Mouse (Mus musculus) neural tube, embryonic 15.5 days (tissue): ENCODE data around the gene Nedd1. TPM values are rescaled to one million over a fixed set of nuclear protein-coding genes. Genes with fewer than 3 reads are reported as not detected.

ENCODE experiments used
- ATAC-seq: fragments of 200-750 bp; cut with Nextera tagmentation; 2 replicates; pipeline ENCODE4 v1.8.0; 2017; ENCODE audit warnings: mild to moderate bottlenecking, moderate TSS enrichment, moderate library complexity; ENCODE audit not compliant: low FRiP score
- H3K27ac ChIP-seq: fragments of 300-500 bp; sonication (generic); replicated peaks from 2 replicates; pipeline ENCODE4 v1.5.1; 2015; ENCODE audit warnings: mild to moderate bottlenecking, inconsistent platforms
- H3K27me3 ChIP-seq: fragments of 300-500 bp; sonication (generic); replicated peaks from 2 replicates; pipeline ENCODE4 v1.6.1; 2015; ENCODE audit warnings: inconsistent platforms
- H3K36me3 ChIP-seq: fragments of 300-500 bp; sonication (generic); 2 replicates; pipeline ENCODE4 v1.6.1; 2015; ENCODE audit warnings: inconsistent platforms
- H3K4me1 ChIP-seq: fragments of 300-500 bp; sonication (generic); 2 replicates; pipeline ENCODE4 v1.6.1; 2015; ENCODE audit warnings: inconsistent platforms
- H3K4me2 ChIP-seq: fragments of 300-500 bp; sonication (generic); 2 replicates; pipeline ENCODE4 v1.6.1; 2015; ENCODE audit warnings: inconsistent platforms, mild to moderate bottlenecking, moderate library complexity
- H3K4me3 ChIP-seq: fragments of 300-500 bp; sonication (generic); replicated peaks from 2 replicates; pipeline ENCODE4 v1.5.1; 2015; ENCODE audit warnings: mild to moderate bottlenecking, inconsistent platforms
- H3K9ac ChIP-seq: fragments of 300-500 bp; sonication (generic); replicated peaks from 2 replicates; pipeline ENCODE4 v1.6.1; 2015; ENCODE audit warnings: mild to moderate bottlenecking, inconsistent platforms
- H3K9me3 ChIP-seq: fragments of 300-500 bp; sonication (generic); replicated peaks from 2 replicates; pipeline ENCODE4 v1.6.1; 2016; ENCODE audit warnings: inconsistent platforms
- WGBS: fragments of 180-500 bp; shearing (Covaris S2); methylation state at CpG from one replicate; pipeline ENCODE4 v1.1.7; 2015; ENCODE audit warnings: mixed read lengths; 5-methylcytosine and 5-hydroxymethylcytosine counted together
- polyA plus RNA-seq: library from polyadenylated mRNA; unstranded; fragments of >200 nt; fragmentation: Nextera tagmentation; extraction: Ambion mirVana; gene quantifications from 2 replicates; pipeline ENCODE4 v1.2.1, GENCODE M21; 2015

The Nedd1 gene
- polyA plus RNA-seq, 1 experiment from 2014 or later = 11.0 TPM

DNA sequence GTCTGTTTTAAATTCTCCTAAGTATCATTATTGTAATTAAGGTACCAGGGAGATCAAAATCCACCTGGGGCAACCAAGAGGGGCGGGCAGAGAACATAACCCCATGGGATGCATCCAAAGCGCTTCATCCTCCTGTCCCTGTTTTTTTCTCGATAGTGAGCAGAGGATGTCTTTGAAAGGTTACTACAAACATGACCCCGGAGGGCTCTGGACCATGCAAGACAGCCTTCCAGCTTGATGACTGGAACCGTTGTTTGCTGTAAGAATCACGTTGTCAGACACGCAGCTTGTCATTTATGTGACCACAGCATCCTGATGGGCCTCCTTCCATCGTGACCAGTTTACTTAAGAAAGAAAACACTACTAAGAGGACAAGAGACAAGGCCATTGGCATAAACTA is 73.1 kb downstream of the Nedd1 start:
- WGBS = 74% methylated on average over 8 of the region's 8 CpGs
- H3K4me3 ChIP-seq = no peak overlapping the region
- peaks cover 9% of the 10 kb centered on the region for H3K4me1 ChIP-seq
- no peak overlapping the region for H3K27ac ChIP-seq
- no peaks in the 10 kb centered on the region for H3K9me3 ChIP-seq
- no peak overlapping the region for H3K4me2 ChIP-seq
- no peaks in the 10 kb centered on the region for H3K27me3 ChIP-seq
- H3K36me3 ChIP-seq = no peaks in the 10 kb centered on the region
- H3K9ac ChIP-seq = no peak overlapping the region
- ATAC-seq = no peak

DNA sequence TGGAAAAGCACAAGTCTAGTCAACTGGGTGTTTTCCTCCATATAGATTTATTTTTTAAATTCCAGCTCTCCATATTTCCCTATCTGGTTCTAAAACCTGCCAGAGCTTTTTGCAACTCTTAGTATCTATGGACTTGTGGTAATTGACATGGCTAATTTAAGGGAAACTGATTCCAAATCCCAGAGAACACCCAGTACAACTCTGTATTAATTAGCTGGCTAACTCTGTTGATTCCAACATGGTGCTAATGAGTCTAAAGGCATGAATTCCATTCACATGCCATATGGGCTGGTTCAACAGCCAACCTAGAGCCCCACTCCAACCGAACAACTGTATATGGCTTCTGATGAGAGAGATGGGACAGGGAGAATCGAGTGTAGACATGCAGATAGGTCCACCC is 74.5 kb downstream of the Nedd1 start:
- Histone ChIP-seq H3K4me1 (peaks cover 7% of the 10 kb centered on the region), H3K36me3 (no peaks in the 10 kb centered on the region), H3K27me3 (no peaks in the 10 kb centered on the region), H3K4me2 (no peak overlapping the region), H3K9me3 (no peaks in the 10 kb centered on the region), H3K27ac (no peak overlapping the region), H3K4me3 (no peak overlapping the region), H3K9ac (no peak overlapping the region)
- ATAC-seq = no peak
- 90% methylated on average over 2 of the region's 2 CpGs for WGBS

DNA sequence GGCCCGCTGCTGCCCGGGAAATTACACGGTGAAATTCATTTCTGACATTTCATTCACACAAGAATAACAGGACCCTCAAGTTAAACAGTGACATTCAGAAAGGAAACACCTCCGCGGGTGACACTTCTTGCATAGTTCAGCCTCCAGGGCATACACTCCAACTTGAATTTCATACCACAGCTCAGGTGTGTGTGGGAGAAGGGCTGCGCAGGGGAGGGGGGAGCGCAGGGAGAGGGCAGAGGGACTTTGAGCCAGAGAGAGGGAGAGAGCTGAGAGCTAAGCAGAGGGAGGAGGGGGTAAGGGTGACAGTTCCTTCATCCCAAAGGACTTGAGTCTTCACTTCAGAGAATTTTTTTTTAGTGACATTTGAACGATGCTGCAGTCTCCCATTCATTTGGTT is 78.2 kb downstream of the Nedd1 start:
- H3K36me3 ChIP-seq = no peaks in the 10 kb centered on the region
- 80% methylated on average over 8 of the region's 8 CpGs for WGBS
- H3K9ac ChIP-seq = no peak overlapping the region
- H3K27ac ChIP-seq = no peak overlapping the region
- ATAC-seq = no peak
- no peak overlapping the region for H3K4me3 ChIP-seq
- no peaks in the 10 kb centered on the region for H3K27me3 ChIP-seq
- no peak overlapping the region for H3K4me2 ChIP-seq
- H3K4me1 ChIP-seq = no peaks in the 10 kb centered on the region
- H3K9me3 ChIP-seq = no peaks in the 10 kb centered on the region

- H3K9ac ChIP-seq = no peak overlapping the region
- H3K27me3 ChIP-seq = no peaks in the 10 kb centered on the region
Measured at GRCm38 (mm10) chr10:92641032-92641431, 81.2 kb downstream of the Nedd1 start.

More at GRCm38 (mm10) chr10:92641032-92641431, 81.2 kb downstream of the Nedd1 start:
- no peak overlapping the region for H3K27ac ChIP-seq
- ATAC-seq = no peak
- H3K4me2 ChIP-seq = no peak overlapping the region
- no peaks in the 10 kb centered on the region for H3K4me1 ChIP-seq
- H3K36me3 ChIP-seq = no peaks in the 10 kb centered on the region
- no peak overlapping the region for H3K4me3 ChIP-seq
- H3K9me3 ChIP-seq = peaks cover 4% of the 10 kb centered on the region; the same call in 1 of the 2 replicates
